Mouse (Mus musculus) central nervous system, embryonic 14 days (tissue): Measurements from ENCODE around the gene Cd52. TPM values are rescaled to one million over a fixed set of nuclear protein-coding genes. Genes with fewer than 3 reads are reported as not detected.

Experiments used
- polyA plus RNA-seq: library from polyadenylated mRNA; depleted of rRNA; stranded (reverse); fragments of >200 nt; gene quantifications from 2 replicates; pipeline ENCODE4 v1.2.3, GENCODE M21; 2012; rRNA removed

The Cd52 gene
- polyA plus RNA-seq, result 7.7 and 8.2 TPM in 2 replicates

DNA sequence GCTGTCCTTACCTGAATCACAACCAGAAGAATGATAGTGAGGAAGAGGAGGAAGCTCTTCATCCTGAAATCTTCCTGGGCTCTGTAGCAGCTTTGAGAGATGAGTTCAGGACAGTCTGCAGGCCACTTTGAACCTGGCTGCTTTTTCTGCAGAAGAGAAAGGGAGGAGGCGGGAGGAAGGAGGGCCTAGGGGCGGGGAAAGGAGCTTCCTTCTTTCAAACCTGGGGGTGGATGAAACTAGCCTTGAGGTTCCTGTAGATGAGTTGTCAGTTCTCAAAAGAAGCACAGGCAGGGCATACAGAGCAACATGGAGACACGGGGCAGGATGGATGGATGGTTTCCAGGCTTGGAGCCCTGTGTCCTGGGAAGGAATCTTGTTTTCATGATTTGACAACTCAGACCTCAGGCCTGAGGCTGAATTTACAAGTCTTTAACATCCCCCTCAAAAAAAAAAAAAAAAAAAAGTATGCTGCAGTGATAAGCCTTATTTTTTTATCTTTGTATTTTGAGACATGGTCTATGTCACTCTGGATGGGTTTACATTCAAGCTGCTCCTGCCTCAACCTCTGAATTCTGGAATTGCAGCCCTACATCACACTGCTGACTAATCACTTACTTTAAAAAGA, at the start of gene Cd52:
Gene Cd52 (minus strand): TSS at position 160 of the 625 bp plus-strand sequence.

GRCm38 (mm10) chr4:134128221-134128982, 33.5 kb upstream of the Cd52 start, which contains the start of gene Sh3bgrl3:
TSS of gene Sh3bgrl3 (minus strand) at chr4:134128789.

GRCm38 (mm10) chr4:134101979-134102741, 7.3 kb upstream of the Cd52 start, which contains the start of gene Ubxn11:
TSS of gene Ubxn11 (plus strand) at chr4:134102570.

DNA sequence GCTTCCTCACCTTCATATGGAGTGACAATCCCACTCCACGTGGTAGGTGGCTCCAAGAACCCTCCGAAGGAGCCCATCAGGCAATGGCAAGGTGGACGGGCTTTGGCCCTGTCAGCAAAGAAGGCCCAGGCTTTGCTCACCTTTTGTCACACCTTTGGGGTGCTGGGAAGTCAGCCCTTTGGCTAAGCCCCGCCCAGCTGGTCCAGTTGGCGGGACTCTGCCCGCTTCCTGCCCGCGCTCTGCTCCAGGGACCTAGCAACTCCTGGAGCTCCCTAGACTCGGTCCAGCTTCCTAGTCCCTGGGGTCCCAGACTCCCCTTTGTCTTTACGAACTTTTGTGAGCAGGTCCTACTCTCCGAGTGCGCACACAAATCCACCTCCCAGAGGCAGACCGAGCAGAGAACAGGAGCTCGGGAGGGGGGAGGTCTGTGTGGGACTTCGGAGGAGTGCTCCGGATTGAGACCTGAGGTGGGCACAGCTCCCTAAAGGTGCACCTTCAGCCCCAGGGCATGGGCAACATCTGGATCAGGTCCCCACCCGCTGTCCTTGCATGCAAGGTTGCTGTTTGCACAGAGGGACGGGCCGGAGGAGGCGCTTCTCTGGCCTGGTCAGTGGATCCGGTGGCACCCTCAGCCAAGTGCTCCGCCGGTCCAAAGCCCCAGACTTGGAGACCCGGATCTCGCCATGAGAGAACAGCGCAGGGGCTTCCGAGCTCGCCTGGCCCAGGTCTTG, 34.6 kb downstream of the Cd52 start, which contains the start of gene Crybg2:
Gene Crybg2 (plus strand): TSS at position 681 of the 731 bp plus-strand sequence.

DNA sequence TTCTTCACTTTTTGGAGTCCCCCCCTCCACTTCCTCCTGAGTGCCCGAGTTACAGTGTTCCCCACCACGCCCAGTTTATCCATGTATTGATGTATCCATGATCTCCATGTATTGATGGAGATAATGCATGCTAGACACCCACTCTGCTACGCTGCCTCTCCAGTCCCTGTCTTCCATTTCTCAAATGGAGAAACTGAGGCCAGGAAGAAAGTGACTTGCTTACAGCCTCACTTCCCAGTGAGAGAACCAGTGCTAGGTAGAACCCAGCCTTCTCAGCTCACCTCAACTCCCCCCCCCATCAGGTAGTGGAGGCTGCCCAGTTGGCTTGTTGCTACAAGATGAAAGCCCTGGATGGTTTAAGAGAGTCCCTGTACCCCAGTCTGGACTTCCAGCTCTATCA, 41.3 kb downstream of the Cd52 start, which contains the start of gene Zfp683:
Gene Zfp683 (plus strand): TSS at position 301 of the 400 bp plus-strand sequence.

Other genes with a start within 250 kb of the Cd52 start
- gene Rps6ka1, start 207.3 kb downstream of the Cd52 start, polyA plus RNA-seq, result 14.3 and 18.3 TPM in 2 replicates
- 735 and 855 TPM in 2 replicates for gene Hmgn2, start 126.4 kb downstream of the Cd52 start, polyA plus RNA-seq
- 48.2 and 49.5 TPM in 2 replicates for gene Dhdds, start 94.2 kb downstream of the Cd52 start, polyA plus RNA-seq
- gene Lin28a, start 76.2 kb downstream of the Cd52 start, polyA plus RNA-seq, result 0.32 and 0.36 TPM in 2 replicates
- gene Zfp683, start 41.2 kb downstream of the Cd52 start, polyA plus RNA-seq, result 0.04 TPM in 1 of 2 replicates, not detected in the other
- 1.2 and 2.1 TPM in 2 replicates for gene Crybg2, start 34.3 kb downstream of the Cd52 start, polyA plus RNA-seq
- 23.9 and 27.0 TPM in 2 replicates for gene Ubxn11, start 7.5 kb upstream of the Cd52 start, polyA plus RNA-seq
- gene Sh3bgrl3, start 33.7 kb upstream of the Cd52 start, polyA plus RNA-seq, result 205 and 259 TPM in 2 replicates
- 28.7 and 29.6 TPM in 2 replicates for gene Cep85, start 92.0 kb upstream of the Cd52 start, polyA plus RNA-seq
- not detected in 2 replicates for gene Gm7534, start 107.9 kb upstream of the Cd52 start, polyA plus RNA-seq
- gene Catsper4, start 132.3 kb upstream of the Cd52 start, polyA plus RNA-seq, result 0.16 and 0.18 TPM in 2 replicates
- gene Cnksr1, start 143.3 kb upstream of the Cd52 start, polyA plus RNA-seq, result 0.26 and 0.80 TPM in 2 replicates
- gene E130218I03Rik, start 148.6 kb upstream of the Cd52 start, polyA plus RNA-seq, result 0.04 TPM in 1 of 2 replicates, not detected in the other
- gene Zfp593, start 150.5 kb upstream of the Cd52 start, polyA plus RNA-seq, result 13.7 and 14.4 TPM in 2 replicates
- gene Gm30191, start 151.9 kb upstream of the Cd52 start, polyA plus RNA-seq, result 0.16 TPM in 1 of 2 replicates, not detected in the other
- 14.5 and 17.0 TPM in 2 replicates for gene Grrp1, start 159.0 kb upstream of the Cd52 start, polyA plus RNA-seq
- 15.2 and 16.8 TPM in 2 replicates for gene Pdik1l, start 192.8 kb upstream of the Cd52 start, polyA plus RNA-seq
- 0.17 and 1.2 TPM in 2 replicates for gene Trim63, start 220.0 kb upstream of the Cd52 start, polyA plus RNA-seq
- 0.02 and 0.10 TPM in 2 replicates for gene Slc30a2, start 248.1 kb upstream of the Cd52 start, polyA plus RNA-seq